Mouse (Mus musculus) MEL (cell line): ENCODE measurements around the gene Id2. TPM values are rescaled to one million over a fixed set of nuclear protein-coding genes. Genes with fewer than 3 reads are reported as not detected.

ENCODE experiments used
- DNase-seq: peaks from one replicate; pipeline ENCODE4 v3.0.0; 2011; ENCODE audit warnings: low read depth, low spot score
- H3K27ac ChIP-seq: 2 replicates; pipeline ENCODE4 v1.5.1; 2012; ENCODE audit warnings: low read depth, mild to moderate bottlenecking, control low read depth, low read length, moderate library complexity; ENCODE audit not compliant: control insufficient read depth
- H3K27me3 ChIP-seq, 2 experiments: fragments of 150-350 bp in 1 of 2; sonication (generic) in 1 of 2; 2 replicates each; pipeline ENCODE4 v1.6.1; 2012; ENCODE audit warnings: low read length in 2 of 2, mild to moderate bottlenecking in 2 of 2, improper control_type of control experiment in 1 of 2, moderate library complexity in 1 of 2; ENCODE audit not compliant: insufficient read depth in 2 of 2, control insufficient read depth in 1 of 2
- H3K36me3 ChIP-seq, 2 experiments: 2 replicates each; pipeline ENCODE4 v1.6.1; 2012 to 2014; ENCODE audit warnings: low read length in 2 of 2, improper control_type of control experiment in 1 of 2, inconsistent platforms in 1 of 2, mild to moderate bottlenecking in 1 of 2; ENCODE audit not compliant: insufficient read depth in 2 of 2, control insufficient read depth in 1 of 2
- H3K4me1 ChIP-seq, 2 experiments: fragments of 150-350 bp in 1 of 2; sonication (generic) in 1 of 2; 2 replicates each; pipeline ENCODE4 v1.6.1; 2012; ENCODE audit warnings: low read length in 2 of 2, improper control_type of control experiment in 1 of 2, mild to moderate bottlenecking in 1 of 2; ENCODE audit not compliant: insufficient read depth in 2 of 2, control insufficient read depth in 1 of 2
- H3K4me3 ChIP-seq, 2 experiments: fragments of 150-350 bp in 1 of 2; sonication (generic) in 1 of 2; 2 replicates each; pipeline ENCODE4 v1.5.1; 2012; ENCODE audit warnings: low read depth in 2 of 2, low read length in 2 of 2, mild to moderate bottlenecking in 2 of 2, moderate library complexity in 2 of 2, control low read depth in 1 of 2, improper control_type of control experiment in 1 of 2; ENCODE audit not compliant: control insufficient read depth in 1 of 2, insufficient read depth in 1 of 2
- H3K79me2 ChIP-seq: 2 replicates; pipeline ENCODE4 v1.6.1; 2012; ENCODE audit warnings: mild to moderate bottlenecking, low read length, moderate library complexity; ENCODE audit not compliant: control insufficient read depth, poor library complexity, insufficient read depth
- H3K9ac ChIP-seq: 2 replicates; pipeline ENCODE4 v1.6.1; 2012; ENCODE audit warnings: low read depth, mild to moderate bottlenecking, control low read depth, low read length, moderate library complexity; ENCODE audit not compliant: control insufficient read depth, poor library complexity, severe bottlenecking
- H3K9me3 ChIP-seq: fragments of 150-350 bp; sonication (generic); replicated peaks from 2 replicates; pipeline ENCODE4 v1.6.1; 2012; ENCODE audit warnings: mild to moderate bottlenecking, low read length, improper control_type of control experiment, moderate library complexity; ENCODE audit not compliant: insufficient read depth
- BHLHE40 ChIP-seq: IDR thresholded peaks from 2 replicates; pipeline ENCODE4 v1.6.1; 2012; ENCODE audit warnings: low read depth, mild to moderate bottlenecking, inconsistent platforms, low read length, improper control_type of control experiment, borderline replicate concordance
- CHD1 ChIP-seq: IDR thresholded peaks from 2 replicates; pipeline ENCODE4 v1.6.1; 2012; ENCODE audit warnings: low read depth, mild to moderate bottlenecking, inconsistent platforms, low read length, improper control_type of control experiment
- CTCF ChIP-seq, 3 experiments: IDR thresholded peaks in 2 of 3; conservative IDR thresholded peaks in 1 of 3; 2 replicates each; pipeline ENCODE4 v1.5.1; 2011 to 2012; ENCODE audit warnings: low read length in 3 of 3, low read depth in 2 of 3, mild to moderate bottlenecking in 2 of 3, improper control_type of control experiment in 1 of 3, inconsistent platforms in 1 of 3, mixed read lengths in 1 of 3, moderate library complexity in 1 of 3; ENCODE audit not compliant: control insufficient read depth in 1 of 3, insufficient read depth in 1 of 3, poor library complexity in 1 of 3, severe bottlenecking in 1 of 3
- E2F4 ChIP-seq: IDR thresholded peaks from 2 replicates; pipeline ENCODE4 v1.6.1; 2011; ENCODE audit warnings: low read depth, low read length, improper control_type of control experiment, borderline replicate concordance
- GABPA ChIP-seq: IDR thresholded peaks from 2 replicates; pipeline ENCODE4 v1.6.1; 2012; ENCODE audit warnings: low read depth, mild to moderate bottlenecking, inconsistent platforms, low read length, improper control_type of control experiment, moderate library complexity
- KAT2A ChIP-seq: conservative IDR thresholded peaks from 2 replicates; pipeline ENCODE4 v1.6.1; 2012; ENCODE audit warnings: low read depth, low read length, improper control_type of control experiment, inconsistent platforms
- MAX ChIP-seq: IDR thresholded peaks from 2 replicates; pipeline ENCODE4 v1.6.1; 2011; ENCODE audit warnings: low read length, improper control_type of control experiment
- MAZ ChIP-seq: IDR thresholded peaks from 2 replicates; pipeline ENCODE4 v1.6.1; 2012; ENCODE audit warnings: low read depth, mild to moderate bottlenecking, inconsistent platforms, low read length, improper control_type of control experiment
- MYB ChIP-seq: IDR thresholded peaks from 2 replicates; pipeline ENCODE4 v1.6.1; 2011; ENCODE audit warnings: mild to moderate bottlenecking, low read depth, low read length, improper control_type of control experiment
- NELFE ChIP-seq: IDR thresholded peaks from 2 replicates; pipeline ENCODE4 v1.6.1; 2011; ENCODE audit warnings: low read depth, low read length, improper control_type of control experiment
- POLR2A ChIP-seq, 2 experiments: IDR thresholded peaks; 2 replicates each; pipeline ENCODE4 v1.6.1; 2011 to 2012; ENCODE audit warnings: low read length in 2 of 2, mild to moderate bottlenecking in 2 of 2, control low read depth in 1 of 2, improper control_type of control experiment in 1 of 2, low read depth in 1 of 2, moderate library complexity in 1 of 2; ENCODE audit not compliant: control insufficient read depth in 1 of 2, insufficient read depth in 1 of 2, poor library complexity in 1 of 2
- RCOR1 ChIP-seq: IDR thresholded peaks from 2 replicates; pipeline ENCODE4 v1.6.1; 2012; ENCODE audit warnings: low read depth, mild to moderate bottlenecking, inconsistent platforms, low read length, improper control_type of control experiment
- UBTF ChIP-seq: IDR thresholded peaks from 2 replicates; pipeline ENCODE4 v1.6.1; 2012; ENCODE audit warnings: low read depth, mild to moderate bottlenecking, inconsistent platforms, low read length, improper control_type of control experiment, moderate library complexity, borderline replicate concordance; ENCODE audit not compliant: insufficient read depth
- ZC3H11A ChIP-seq: IDR thresholded peaks from 2 replicates; pipeline ENCODE4 v1.6.1; 2012; ENCODE audit warnings: low read depth, mild to moderate bottlenecking, inconsistent platforms, low read length, improper control_type of control experiment
- ZMIZ1 ChIP-seq: IDR thresholded peaks from 2 replicates; pipeline ENCODE4 v1.6.1; 2012; ENCODE audit warnings: low read depth, mild to moderate bottlenecking, inconsistent platforms, low read length, improper control_type of control experiment, moderate library complexity
- ZNF384 ChIP-seq: IDR thresholded peaks from 2 replicates; pipeline ENCODE4 v1.6.1; 2012; ENCODE audit warnings: low read depth, mild to moderate bottlenecking, inconsistent platforms, low read length, improper control_type of control experiment
- polyA plus RNA-seq, 2 experiments: library from polyadenylated mRNA; stranded (reverse) in 1 of 2; unstranded in 1 of 2; fragments of >175 nt in 1 of 2; fragments of >200 nt in 1 of 2; gene quantifications; 2 replicates each; pipeline versions ENCODE4 v1.2.1 to v1.2.4; 2012; ENCODE audit warnings: low replicate concordance in 2 of 2, low read depth in 1 of 2; ENCODE audit not compliant: insufficient read length in 2 of 2, insufficient read depth in 1 of 2, missing spikeins in 1 of 2
- total RNA-seq: library from RNA; depleted of rRNA; stranded (reverse); fragments of 300-350 nt; gene quantifications from 2 replicates; pipeline ENCODE4 v1.2.3, GENCODE M21; 2012

Gene Id2
- total and polyA plus RNA-seq, 3 experiments = 5.8 to 9.1 TPM; not detected in 1

GRCm38 (mm10) chr12:25095538-25095937 is 1.4 kb downstream of the Id2 start:
- no peaks in the 10 kb centered on the region for H3K9me3 ChIP-seq
- peaks cover 14% of the 10 kb centered on the region for H3K79me2 ChIP-seq
- no peak overlapping the region for H3K27ac ChIP-seq
- DNase-seq = no peak
- peaks cover 0 to 2% of the 10 kb centered on the region in 2 experiments; a peak in 2 of 4 replicates for H3K4me1 ChIP-seq
- peak overlapping the region; percentile 76 to 83 for H3K4me3 ChIP-seq
- no peaks in the 10 kb centered on the region for H3K27me3 ChIP-seq
- peak overlapping the region; percentile 55 for H3K9ac ChIP-seq
- H3K36me3 ChIP-seq = peaks cover 0 to 3% of the 10 kb centered on the region in 2 experiments; a peak in 1 of 4 replicates
- no peak for TF ChIP-seq E2F4
- TF ChIP-seq MYB = no peak
- TF ChIP-seq CTCF (IDR thresholded peaks at IDR 0.05 in 2 of 3, conservative IDR thresholded peaks at IDR 0.05 in 1 of 3; ENCODE audit: control insufficient read depth in 1 of 3, insufficient read depth in 1 of 3, low read depth in 2 of 3, low read length in 3 of 3, poor library complexity in 1 of 3, severe bottlenecking in 1 of 3) = no peak

- Histone ChIP-seq H3K27ac (no peak overlapping the region), H3K4me3 (peak overlapping the region; percentile 76 to 83), H3K27me3 (no peaks in the 10 kb centered on the region), H3K9ac (peak overlapping the region; percentile 55), H3K79me2 (peaks cover 14% of the 10 kb centered on the region), H3K9me3 (no peaks in the 10 kb centered on the region), H3K36me3 (peaks cover 0 to 3% of the 10 kb centered on the region in 2 experiments; a peak in 1 of 4 replicates), H3K4me1 (peaks cover 0 to 2% of the 10 kb centered on the region in 2 experiments; a peak in 2 of 4 replicates)
- TF ChIP-seq BHLHE40 (no peak), RCOR1 (no peak), ZNF384 (no peak)
- peak; percentile 62 for DNase-seq
Measured at GRCm38 (mm10) chr12:25094621-25095521, 2.1 kb downstream of the Id2 start.

- Histone ChIP-seq H3K9ac (no peak overlapping the region), H3K4me3 (0 out of 4 replicates have a peak overlapping the region, but pooled peaks have one; percentile 8 to 83), H3K9me3 (no peaks in the 10 kb centered on the region), H3K27me3 (no peaks in the 10 kb centered on the region), H3K4me1 (peaks cover 0 to 2% of the 10 kb centered on the region in 2 experiments; a peak in 2 of 4 replicates), H3K27ac (no peak overlapping the region), H3K79me2 (peaks cover 14% of the 10 kb centered on the region), H3K36me3 (peaks cover 0 to 3% of the 10 kb centered on the region in 2 experiments; a peak in 1 of 4 replicates)
- peak; percentile 9 for DNase-seq
- TF ChIP-seq MAX (no peak), KAT2A (no peak), POLR2A (IDR thresholded peaks at IDR 0.05; ENCODE audit: control insufficient read depth in 1 of 2, insufficient read depth in 1 of 2, low read depth in 1 of 2, low read length in 2 of 2, poor library complexity in 1 of 2) (no peak), CHD1 (no peak), NELFE (no peak), ZC3H11A (no peak), RCOR1 (no peak), UBTF (no peak), ZMIZ1 (no peak), GABPA (no peak), MAZ (no peak)
Measured at GRCm38 (mm10) chr12:25093241-25093774, 3.6 kb downstream of the Id2 start.
